Mouse (Mus musculus) right cerebral cortex, postnatal 4 days (tissue): ENCODE measurements around the gene Hoxd11.
A peak's percentile ranks its signal among the peaks of the same experiment; 100 is the strongest.

Source experiments
- DNase-seq: peaks from one replicate; pipeline ENCODE4 v3.0.0-alpha.2; 2022

Hoxd11 gene

GRCm38 (mm10) chr2:74683471-74683951 lies 4.2 kb downstream of the Hoxd11 start:
- no peak for DNase-seq

GRCm38 (mm10) chr2:74684106-74684505 lies 4.7 kb downstream of the Hoxd11 start:
- no peak for DNase-seq

DNA sequence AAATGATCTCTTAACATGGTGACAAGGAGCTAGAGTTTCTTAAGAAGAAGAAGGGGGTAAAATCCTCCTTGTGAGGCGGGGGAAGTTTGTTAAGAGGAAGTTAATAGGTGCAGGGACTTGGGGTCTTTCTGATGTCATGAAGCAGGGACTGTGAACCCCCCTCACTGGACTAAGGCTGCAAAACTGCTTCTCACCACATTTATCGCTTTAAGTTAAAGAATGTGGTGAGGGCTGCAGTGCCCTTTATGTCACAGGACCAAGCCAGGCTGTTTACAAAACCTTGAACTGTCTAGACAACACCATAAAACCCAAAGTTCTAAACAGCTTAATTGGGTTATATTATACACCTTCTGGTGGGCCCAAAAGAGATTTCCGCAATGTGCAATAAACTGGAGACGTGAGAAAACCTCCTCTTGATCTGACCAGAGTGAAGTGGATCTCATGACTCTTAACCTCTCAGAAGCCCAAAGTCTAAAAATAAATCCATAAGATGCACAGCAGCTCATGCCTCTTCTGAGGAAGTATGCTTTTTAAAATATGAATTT lies 5.8 kb downstream of the Hoxd11 start:
- DNase-seq, result no peak

- peak; percentile 63 for DNase-seq
Measured at GRCm38 (mm10) chr2:74686301-74686987, 7.1 kb downstream of the Hoxd11 start.

GRCm38 (mm10) chr2:74686988-74687697 lies 7.8 kb downstream of the Hoxd11 start:
- DNase-seq, result no peak

GRCm38 (mm10) chr2:74687698-74688555 lies 8.6 kb downstream of the Hoxd11 start:
- DNase-seq, result no peak

- no peak for DNase-seq
Measured at GRCm38 (mm10) chr2:74688795-74689573, 9.6 kb downstream of the Hoxd11 start.

GRCm38 (mm10) chr2:74689574-74690337 lies 10.4 kb downstream of the Hoxd11 start:
- DNase-seq, result no peak

DNA sequence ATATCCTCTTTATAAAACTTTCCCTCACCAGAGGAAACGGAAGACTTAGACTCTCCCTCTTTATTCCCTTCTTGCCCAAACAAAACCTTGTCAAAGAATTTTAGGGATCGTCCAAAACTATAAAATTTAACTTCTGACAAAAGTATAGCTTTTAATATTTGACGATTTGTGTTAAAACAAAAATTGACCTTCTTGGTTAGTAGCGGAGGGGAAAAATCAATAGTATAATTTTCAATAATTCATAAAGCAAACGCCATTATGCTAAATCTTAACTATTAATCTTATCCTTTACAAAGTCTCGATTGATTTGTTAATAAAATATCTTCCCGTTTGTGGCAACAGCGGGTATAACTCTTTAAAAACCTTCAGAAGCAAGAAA lies 11.0 kb downstream of the Hoxd11 start:
- no peak for DNase-seq

GRCm38 (mm10) chr2:74691022-74691951 lies 11.9 kb downstream of the Hoxd11 start, which contains the start of gene Hoxd10:
Gene Hoxd10 (plus strand): TSS chr2:74691924.
- DNase-seq, result no peak

- no peak for DNase-seq
Measured at GRCm38 (mm10) chr2:74691995-74692807, 12.8 kb downstream of the Hoxd11 start.

GRCm38 (mm10) chr2:74692808-74693431 lies 13.6 kb downstream of the Hoxd11 start:
- no peak for DNase-seq

DNA sequence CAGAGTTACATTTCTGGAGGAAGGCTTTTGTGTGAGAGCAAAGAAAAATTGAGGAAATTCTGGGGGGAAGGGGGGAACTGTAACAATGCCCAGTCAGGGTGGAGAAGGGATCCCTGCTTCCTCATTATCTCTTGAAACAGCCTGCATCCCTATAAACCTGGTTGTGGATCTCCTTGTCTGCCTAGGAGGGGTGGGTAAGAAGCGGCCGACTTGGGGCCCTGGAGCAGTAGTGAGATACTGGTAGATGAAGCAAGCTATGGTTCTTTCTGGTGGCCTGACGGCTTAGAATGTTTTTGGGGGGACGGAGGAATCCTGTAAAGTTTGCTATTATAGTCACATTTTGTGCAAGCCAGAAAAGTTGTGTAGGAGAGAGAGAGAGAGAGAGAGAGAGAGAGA lies 14.1 kb downstream of the Hoxd11 start:
- DNase-seq, result no peak

- DNase-seq, result no peak
Measured at GRCm38 (mm10) chr2:74694066-74694465, 14.7 kb downstream of the Hoxd11 start.

GRCm38 (mm10) chr2:74695383-74695782 lies 16.0 kb downstream of the Hoxd11 start:
- no peak for DNase-seq

DNA sequence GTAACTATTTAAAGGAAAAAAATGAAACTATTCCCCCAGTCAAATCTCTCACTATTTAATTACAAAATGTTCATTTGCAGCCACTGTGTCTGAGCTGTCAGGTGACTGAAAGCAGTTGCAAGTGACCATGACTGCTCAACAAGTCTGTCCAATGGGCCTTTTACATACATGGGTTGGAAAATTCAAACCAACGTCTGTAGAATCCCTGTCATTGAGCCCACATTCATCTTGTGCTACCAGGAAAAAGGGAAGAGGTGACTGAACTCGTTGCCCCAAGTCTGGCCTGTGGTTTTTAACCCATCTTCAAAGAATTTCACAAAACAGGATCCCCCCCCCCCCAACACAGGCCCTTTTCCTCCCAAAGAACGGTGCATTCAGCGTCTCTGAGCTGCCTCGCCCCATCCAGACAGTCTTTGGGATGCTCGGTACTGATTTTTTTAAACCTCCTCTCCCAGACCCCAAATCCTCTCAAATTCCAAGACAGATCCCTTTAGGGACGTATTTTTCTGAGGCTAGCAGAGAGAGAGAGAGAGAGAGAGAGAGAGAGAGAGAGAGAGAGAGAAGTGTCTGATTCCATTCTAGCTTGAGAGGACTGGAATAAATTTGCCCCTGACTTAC lies 16.6 kb downstream of the Hoxd11 start:
- DNase-seq, result no peak

- DNase-seq, result no peak
Measured at GRCm38 (mm10) chr2:74696442-74697335, 17.3 kb downstream of the Hoxd11 start.
